Mouse (Mus musculus) ovary, adult 18-20 months (tissue): ENCODE data around the gene Pycr2.
"Not testable (repeated sequence)": the region's sequence is repeated elsewhere in the genome, so short reads cannot be mapped to it uniquely, and the experiment has no call there.

Experiments used
- DNase-seq: peaks from one replicate; pipeline ENCODE4 v3.0.0; 2022; ENCODE audit warnings: low spot score, mixed read lengths

Pycr2 gene

DNA sequence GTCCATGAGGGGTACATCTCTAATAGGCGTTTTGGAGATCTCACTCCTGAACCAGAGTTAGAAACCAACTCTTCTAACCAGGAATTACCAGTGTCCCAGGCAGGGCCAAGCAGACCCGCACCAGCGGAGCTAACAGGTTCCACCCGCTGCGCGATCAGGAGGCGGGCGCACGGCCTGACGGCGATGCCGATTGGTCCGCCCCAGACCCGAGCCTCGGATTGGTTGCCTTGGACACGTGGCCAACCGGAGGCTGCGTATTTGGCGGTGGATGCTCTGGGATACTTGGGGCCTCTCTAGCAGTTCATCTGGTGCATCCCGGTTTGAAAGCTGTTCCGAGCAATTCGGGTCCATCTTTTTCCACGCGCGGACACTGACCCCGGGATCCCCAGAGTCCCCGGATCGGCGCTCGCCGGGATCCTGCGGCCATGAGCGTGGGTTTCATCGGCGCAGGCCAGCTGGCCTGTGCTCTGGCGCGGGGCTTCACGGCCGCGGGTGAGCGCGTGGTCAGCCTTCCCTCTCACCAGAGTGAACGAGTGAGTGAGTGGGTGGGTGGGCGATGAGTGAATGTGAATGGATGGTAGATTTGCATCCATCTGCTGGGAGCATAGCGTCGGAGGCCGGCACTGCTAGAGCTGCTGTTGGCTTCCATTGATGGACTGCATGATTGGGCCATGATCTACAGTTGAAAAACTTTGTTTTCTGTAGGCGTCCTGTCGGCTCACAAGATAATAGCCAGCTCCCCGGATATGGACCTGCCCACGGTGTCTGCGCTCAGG is at the start of gene Pycr2:
Gene Pycr2, plus strand, starts transcription at position 255 of the 776 bp plus-strand sequence.
- peak; percentile 91 for DNase-seq

DNA sequence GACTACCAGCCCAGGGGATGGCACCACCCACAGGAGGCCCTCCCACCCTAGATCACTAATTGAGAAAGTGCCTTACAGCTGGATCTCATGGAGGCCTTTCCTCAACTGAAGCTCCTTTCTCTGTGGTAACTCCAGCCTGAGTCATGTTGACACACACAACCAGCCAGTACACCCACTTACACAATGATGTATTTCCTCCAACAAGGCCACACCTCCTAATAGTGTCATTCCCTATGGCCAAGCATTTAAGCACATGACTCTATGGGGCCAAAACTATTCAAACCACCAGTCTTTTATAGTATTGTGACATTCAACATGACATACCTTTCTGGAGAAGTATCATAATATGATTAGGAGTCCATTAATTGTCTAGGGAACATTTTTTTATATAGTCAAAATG is 45.3 kb upstream of the Pycr2 start:
- no peak for DNase-seq

DNA sequence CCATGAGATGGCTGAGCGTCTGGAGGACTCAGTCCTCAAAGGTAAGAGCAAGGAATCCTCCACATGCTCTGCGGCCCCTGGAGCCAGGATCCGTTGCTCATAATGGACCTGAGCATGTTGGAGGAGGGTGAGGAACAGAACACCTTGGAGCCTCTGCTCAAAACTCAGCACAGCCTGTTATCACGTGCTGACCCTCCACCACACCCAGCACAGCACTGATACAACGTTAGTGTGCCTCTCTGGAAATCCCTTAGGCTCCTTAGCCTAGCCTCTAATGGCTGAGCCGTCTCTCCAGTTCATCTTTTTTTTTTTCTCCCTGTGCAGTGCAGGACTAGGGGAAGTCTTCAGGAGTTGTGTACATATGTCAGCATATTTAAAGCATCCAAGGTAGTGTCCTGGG is 44.1 kb upstream of the Pycr2 start:
- no peak for DNase-seq

- no peak for DNase-seq
Observed at GRCm38 (mm10) chr1:180863606-180864005, 40.5 kb upstream of the Pycr2 start.

GRCm38 (mm10) chr1:180866001-180866400 is 38.1 kb upstream of the Pycr2 start:
- DNase-seq, result no peak

GRCm38 (mm10) chr1:180870122-180870650 is 33.9 kb upstream of the Pycr2 start:
- peak; percentile 40 for DNase-seq

DNA sequence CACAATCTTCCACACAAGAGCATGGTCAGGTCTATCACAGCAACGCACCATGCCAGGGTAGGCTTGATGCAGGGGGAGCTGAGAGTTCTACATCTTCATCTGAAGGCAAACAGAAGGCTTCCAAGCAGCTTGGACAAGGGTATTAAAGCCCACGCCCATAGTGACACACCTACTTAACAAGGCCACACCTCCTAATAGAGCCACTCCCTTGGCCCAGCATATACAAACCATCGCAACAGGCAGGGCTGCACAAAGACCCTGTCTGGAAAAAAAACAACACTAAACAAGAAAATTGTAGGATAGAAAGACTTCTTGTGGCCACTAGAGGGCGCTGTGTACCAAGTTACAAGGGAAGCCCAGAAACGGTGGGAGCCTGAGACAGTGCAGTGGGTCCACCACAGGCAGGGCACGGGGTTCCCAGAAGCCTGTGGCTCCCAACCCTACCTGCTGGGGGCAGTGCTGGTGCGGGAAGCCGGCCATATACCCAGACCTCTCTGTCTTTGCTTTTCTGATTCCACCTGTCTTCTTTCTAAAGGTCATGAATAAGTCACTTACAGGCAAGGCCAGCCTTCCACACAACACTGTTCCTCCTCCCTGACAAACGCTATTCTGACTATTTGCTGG is 30.1 kb upstream of the Pycr2 start:
- DNase-seq, result no peak

DNA sequence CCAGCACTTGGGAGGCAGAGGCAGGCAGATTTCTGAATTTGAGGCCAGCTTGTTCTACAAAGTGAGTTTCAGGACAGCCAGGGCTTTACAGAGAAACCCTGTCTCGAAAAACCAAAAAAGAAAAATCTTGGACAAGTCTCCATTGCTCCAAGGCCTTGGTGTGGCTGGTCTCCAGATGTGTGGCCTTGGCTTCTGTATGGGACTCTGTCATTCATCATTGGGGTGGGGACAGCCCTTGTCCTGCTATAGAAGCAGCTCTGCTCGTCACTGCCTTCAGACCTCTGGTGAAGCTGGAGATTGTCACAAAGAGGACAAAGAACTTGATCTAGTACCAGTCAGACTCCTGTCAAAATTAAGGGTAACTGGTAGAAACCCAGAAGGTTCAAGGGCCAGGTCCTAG is 29.5 kb upstream of the Pycr2 start:
- DNase-seq, result no peak

DNA sequence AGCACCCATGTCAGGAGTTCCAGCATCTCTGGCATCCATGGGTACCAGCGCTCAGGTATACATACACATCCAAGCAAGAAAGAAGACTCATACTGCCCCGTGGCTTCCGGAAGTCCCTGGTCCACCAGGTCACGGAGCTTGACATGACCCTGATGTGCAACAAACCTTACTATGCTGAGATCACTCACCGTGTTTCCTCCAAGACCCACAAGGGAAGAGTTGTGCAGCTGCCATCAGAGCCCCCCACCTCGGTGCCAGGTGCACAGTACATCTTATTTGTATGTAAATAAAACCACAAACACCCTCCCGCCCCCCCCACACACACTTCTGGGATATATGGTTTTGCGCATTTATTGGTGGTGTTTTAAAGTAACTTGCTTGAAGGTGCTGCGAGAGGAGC is 29.0 kb upstream of the Pycr2 start:
- DNase-seq, result no peak

DNA sequence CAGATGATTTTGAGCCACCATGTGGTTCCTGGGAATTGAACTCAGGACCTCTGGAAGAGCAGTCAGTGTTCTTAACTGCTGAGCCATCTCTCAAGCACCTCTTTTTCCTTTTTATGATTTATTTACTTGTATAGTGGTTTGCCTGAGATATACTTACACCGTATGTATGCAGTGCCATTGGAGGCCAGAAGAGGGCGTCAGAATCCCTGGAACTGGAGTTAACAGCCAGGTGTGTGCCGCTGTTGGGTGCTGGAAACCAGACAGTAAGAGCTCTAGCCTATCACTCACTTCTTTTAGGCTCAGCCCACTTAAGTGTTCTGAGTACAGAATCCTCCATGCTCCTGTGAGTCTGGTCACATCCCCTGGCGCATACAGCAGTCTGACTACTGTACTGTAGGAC is 26.6 kb upstream of the Pycr2 start:
- no peak for DNase-seq

DNA sequence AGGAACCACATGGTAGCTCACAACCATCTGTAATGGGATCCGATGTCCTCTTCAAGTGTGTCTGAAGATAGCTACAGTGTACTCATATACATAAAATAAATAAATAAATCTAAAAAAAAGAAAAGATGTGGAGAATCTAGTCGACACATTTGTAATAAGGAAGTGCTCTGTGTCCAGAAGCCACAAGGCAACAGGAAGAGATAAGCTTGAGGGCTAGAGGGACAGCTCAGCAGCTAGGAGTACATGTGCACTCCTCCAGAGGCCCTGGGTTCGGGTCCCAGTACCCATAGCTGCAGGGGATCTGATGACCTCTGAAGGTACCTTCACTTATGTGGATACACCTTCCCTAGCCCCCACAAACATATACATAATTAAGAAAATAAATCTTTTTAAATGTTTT is 22.3 kb upstream of the Pycr2 start:
- DNase-seq, result no peak

DNA sequence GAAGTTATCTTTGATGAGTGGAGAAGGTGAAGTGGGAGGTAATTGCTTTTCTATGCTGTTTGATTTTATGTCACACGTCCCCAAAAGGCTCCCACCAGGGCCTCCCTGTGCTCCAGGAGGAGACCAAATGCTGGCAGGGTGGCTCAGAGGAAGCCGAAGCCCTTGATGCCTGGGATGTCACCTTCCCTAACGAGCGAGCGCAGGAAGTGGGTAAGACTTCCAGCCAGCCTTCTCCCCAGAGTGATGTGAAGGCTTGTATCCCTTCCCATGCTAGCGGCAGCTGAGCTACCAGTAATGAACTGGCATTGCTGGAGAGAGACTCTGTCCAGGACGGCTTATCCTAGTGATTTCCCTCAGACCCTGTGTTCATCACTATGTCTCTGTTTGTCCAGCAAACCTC is 20.4 kb upstream of the Pycr2 start:
- no peak for DNase-seq

DNA sequence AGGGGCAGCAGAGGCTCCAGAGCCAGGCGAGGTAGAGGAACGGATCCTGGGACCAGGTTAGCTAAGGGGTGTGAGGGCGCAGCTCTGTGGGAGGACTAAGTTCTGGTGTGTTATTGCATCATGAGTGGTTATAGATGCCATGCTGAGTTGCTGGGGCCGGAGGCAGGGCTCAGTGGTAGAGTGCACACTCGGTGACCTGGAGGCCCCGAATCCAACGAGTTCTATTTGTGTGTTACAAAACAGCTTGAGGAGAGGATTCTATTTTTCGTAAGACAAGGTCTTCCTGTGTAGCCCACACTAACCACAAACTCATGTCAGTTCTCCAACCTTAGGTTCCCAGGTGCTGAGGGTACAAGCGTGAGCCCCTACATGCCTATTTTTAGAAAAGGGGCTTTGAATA is 19.6 kb upstream of the Pycr2 start:
- DNase-seq, result no peak

GRCm38 (mm10) chr1:180888556-180889042 is 15.5 kb upstream of the Pycr2 start:
- DNase-seq, result peak; percentile 64

DNA sequence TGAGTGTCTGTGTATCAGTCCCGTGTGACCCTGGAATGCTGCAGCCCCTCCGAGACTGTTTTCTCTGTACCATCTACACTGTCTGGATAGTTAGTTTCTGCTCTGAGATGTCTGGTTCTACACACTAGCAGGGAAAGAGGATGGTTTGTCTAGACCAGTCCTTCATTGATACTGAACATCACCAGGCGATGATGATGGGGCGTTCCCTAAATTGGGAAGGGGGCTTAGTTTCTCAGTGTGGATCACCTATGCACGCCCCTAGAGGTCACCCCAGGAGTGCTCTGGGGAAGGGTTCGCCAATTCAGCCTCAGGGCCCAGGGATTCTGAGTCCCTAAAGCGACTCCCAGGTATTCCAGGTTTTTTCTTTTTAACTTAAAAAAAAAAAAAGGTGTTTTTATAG is 14.9 kb upstream of the Pycr2 start:
- DNase-seq, result no peak

- DNase-seq, result peak; percentile 68
Observed at GRCm38 (mm10) chr1:180889841-180890240, 14.3 kb upstream of the Pycr2 start.

DNA sequence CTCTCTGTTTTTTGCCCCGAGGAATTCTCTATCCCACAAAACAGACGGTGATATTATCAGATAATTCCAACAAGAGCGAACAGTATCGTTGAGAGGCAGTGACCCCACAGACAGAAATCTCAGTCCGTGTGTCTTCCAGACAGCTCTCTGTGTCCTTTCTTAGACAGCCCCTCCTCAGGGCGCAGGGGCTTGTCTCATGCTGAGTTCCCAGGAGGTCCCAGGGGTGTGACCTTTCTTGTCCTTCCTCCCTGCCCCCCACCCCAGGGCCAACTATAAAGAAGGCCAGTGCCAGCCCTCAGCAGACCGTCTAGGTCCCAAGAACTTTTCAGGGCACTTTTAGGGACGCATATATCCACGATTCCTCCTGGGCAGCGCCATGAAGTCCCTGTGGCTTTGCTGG is 11.3 kb upstream of the Pycr2 start, which contains the start of gene Lefty2:
Gene Lefty2, plus strand, starts transcription at position 301 of the 400 bp plus-strand sequence.
- no peak for DNase-seq

- not testable (repeated sequence) for DNase-seq
Observed at GRCm38 (mm10) chr1:180894088-180894987, 9.8 kb upstream of the Pycr2 start.

DNA sequence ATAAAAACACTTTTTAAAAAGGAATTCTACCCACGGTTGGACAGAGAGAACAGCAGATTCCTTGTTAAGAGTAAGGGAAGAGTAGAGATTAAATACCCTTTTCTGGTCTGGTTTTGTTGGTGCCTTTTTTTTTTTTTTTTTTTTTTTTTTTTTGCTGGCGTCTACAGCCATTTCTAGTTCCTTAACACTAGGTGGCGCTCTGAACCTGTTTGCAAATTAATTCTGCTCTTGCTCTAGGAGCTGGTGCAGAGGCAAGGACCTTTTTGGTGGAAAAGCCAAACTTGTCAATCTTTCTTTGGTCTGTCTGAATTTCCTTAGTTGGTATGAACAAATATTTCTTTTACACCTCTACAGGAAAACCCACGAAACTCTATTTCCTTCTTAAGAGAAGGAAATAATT is 3.0 kb upstream of the Pycr2 start:
- DNase-seq, result no peak

GRCm38 (mm10) chr1:180902915-180903314 is 1.2 kb upstream of the Pycr2 start:
- DNase-seq, result no peak

DNA sequence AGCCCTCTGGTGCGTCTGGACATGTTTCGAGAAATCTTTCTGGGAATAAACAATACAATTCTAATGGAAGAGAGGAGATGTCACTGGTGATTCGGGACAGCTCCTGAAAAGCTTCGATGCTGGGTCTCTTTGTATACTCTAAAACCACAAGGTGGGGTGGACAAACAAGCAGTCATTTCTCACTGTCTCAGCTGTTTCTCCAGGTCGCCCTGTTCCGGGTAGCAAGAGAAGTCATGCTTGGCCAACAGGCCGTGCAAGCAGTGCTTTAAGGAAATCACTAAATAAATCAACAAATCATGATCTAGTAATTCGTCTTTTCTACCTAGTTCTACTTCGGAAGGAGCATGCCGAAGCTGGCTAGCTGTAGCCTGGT is 441 bp upstream of the Pycr2 start:
- no peak for DNase-seq

DNA sequence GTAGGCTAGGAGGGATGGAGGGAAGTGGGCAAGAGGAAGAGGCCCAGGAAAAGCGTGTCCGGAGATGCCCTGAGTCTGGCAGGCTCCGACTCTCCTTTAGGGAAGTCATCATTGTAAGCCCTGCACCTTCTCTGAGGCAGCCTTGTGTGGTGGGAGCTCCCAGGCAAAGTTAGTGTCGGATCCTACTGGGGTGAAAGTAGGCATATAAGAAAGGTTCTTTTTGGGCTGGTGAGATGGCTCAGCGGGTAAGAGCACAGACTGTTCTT is 655 bp downstream of the Pycr2 start:
- no peak for DNase-seq

DNA sequence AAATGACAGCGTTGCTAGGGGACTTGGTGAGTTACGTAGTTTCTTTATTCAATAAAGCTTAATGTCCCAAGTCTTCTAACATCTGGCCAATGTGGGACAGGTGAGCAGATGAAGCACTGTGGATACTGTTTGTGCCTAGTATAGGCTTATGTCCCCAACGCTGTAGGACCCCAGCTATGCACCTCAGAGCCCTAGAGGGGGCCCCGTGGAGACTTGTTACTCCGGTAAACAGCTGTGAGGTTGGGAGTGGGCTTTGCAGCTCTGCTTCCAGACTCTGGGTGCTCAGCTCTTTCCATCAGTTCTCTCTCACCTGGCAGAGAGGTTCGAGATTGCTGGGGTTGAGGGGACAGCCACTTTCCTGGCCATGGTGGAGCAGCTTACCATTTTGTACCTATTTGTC is 1.2 kb downstream of the Pycr2 start:
- no peak for DNase-seq
